Mouse (Mus musculus) kidney, adult 18-20 months (tissue): ENCODE results near the gene Cpt1a.
A peak's percentile ranks its signal among the peaks of the same experiment; 100 is the strongest.

ENCODE experiments used
- DNase-seq: peaks from one replicate; pipeline ENCODE4 v3.0.0; 2021

Cpt1a gene

DNA sequence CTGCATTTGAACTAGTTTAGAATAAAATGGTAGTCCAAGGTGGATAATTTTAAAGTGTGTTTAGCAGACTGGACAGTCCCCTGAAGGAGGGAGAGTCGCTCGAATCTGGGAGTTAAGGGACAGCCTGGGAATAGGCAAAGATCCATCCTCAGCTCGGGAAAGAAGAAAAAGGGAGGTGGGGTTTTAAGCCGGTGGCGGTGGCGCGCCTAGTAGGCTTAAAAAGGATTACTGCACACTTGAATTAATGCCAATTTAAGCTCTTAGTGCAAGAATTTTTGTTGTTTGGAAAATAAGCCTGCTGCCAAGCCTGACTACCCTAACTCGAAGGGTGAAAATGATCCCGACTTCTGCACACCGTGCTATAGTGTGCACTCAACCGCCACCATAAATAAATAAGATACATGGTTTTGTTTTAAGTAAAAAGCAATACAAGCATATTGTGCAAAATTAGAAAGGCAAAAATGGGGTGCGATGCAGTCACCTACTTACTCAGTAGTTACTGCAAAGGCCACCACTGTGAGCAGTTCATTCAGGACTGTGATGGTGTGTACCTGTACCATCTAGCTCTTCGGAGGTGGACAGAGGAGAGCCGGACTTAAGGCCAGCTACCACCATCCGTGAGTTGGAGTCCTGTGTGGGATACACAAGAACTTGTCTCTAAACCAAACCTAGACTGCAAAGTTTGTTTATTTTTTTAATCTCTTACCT, 3.8 kb downstream of the Cpt1a start:
- no peak for DNase-seq

- DNase-seq = peak; percentile 82
Observed at GRCm38 (mm10) chr19:3326479-3327047, 4.4 kb downstream of the Cpt1a start.

- peak; percentile 74 for DNase-seq
Observed at GRCm38 (mm10) chr19:3333247-3333646, 11.1 kb downstream of the Cpt1a start.

DNA sequence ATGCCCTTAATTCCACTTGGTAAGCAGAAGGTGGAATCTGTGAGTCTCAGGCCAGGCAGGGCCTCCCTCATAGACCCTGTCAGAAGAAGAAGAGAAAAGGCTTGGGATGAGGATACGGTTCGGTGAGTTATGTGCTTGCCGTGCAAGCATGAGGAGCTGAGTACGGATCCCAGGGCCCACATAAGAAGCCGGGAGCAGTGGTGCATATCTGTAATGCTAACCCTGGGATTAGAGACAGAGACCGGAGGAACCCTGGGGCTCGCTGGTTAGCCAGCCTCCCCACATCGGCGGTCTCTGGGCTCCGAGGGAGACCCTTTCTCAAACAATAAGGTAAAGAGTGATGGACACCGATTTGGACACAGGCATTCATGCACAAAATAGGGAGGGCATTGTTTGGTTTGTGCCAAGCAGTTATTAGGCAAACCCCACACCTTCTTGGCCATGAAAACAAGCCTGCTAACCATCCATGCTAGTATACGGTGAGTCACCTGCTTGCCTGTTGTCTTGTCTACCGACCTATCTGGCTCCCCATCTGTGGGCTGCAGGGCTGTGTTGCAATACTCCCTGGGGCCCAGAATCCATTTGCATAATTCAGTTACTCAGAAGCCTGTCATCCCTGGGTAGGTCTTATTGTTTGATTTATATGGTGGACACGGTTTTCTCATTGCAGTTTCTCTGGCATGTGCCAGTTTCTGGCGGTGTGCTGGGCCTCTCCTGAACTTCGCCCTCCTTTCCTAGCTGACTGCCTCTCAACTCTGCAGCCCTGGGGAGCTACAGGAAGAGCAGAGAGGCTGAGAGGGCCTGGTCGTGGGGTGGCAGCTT, 11.8 kb downstream of the Cpt1a start:
- peak; percentile 66 for DNase-seq

DNA sequence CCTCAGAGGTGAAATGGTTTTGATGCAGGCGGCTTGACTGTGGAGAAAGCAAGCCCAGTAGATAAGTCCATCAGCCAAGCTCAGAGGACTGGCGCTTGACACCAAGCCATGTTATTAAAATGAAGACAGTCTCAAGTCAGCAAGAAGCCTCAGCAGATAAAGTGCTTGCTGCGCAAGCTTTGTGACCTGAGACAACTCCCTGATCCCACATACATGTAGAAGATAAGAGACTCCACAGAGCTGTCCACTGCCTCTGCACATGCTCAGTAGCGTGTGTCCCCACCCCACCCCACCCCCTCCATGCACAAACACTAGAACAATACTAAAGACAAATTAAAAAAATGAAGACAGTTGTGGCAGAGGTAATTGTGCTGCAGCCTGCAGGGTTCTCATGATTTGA, 12.4 kb downstream of the Cpt1a start:
- no peak for DNase-seq

DNA sequence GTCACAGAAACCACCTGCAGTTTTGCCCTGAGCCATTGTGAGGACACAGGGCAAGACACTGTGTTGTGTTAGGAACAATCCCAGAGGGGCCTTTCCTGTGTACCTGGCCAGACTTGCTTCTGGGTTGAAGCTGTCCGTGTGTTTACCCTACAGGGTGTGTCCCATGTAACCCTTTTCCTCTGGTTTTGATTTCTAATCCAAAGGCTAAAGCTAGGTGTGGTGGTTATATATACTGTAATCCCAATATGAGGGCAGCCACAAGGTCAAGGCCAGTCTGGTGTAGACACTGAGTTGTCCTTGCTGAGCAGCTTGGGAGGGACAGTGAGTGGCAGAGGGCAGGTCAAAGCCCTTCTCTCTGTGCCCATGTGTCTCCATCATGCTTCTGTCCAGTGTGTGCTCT, 13.8 kb downstream of the Cpt1a start:
- DNase-seq = no peak

DNA sequence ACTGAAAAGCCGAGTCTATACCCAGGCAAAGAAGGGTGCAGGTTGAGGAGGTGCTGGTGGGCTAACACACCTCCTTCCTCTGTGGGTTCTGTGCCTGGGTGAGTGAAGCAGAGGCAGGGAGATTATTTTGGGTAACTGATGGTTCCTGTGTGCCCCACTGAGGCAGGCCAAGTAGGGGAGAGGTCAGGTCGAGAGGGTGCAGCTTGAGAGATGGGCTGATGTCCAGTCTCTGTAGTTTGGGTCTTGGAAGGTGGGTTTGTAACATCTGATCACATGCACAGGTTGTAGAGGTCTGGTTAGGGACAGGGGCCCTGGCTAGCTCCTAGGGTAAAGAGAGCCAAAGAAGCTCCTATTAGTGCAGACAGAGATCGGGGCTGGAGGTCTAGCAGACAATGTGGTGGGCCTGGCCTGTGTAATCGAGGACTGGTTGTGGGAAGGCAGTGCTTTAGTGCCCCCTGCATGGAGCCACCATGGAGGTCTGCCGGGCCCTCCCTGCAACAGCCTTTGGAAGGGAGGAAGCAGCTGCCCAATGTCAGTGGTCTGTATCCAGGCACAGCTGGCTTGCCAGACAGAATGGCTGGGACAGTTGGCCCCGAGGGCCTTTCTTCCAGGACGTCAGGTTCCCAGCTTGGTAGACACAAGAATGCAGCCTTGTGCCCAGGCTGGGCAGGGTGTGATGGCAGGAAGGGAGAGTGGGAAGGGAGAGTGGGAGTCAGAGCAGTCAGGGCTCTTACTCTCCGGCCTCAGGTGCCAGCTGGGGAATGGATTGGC, 14.5 kb downstream of the Cpt1a start:
- no peak for DNase-seq

DNA sequence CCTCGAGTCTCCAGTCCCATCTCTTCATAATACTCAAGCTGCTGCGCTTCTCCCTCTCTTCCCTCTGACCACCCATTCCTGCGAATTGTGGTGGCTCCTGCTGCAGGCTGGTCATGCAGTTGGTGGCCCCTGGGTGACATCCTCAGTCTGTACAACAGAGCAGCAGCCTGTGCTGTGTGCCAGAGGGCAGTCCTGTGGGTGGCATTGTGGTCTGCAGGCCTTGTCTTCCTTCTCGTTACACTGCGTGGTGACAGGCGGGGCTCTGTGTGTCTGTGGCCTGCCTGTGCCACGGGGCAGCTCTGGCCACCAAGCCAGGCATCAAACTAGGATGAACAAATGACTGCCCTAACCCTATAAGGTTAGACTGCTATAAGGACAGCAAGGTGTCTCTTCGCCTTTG, 17.1 kb downstream of the Cpt1a start:
- no peak for DNase-seq

DNA sequence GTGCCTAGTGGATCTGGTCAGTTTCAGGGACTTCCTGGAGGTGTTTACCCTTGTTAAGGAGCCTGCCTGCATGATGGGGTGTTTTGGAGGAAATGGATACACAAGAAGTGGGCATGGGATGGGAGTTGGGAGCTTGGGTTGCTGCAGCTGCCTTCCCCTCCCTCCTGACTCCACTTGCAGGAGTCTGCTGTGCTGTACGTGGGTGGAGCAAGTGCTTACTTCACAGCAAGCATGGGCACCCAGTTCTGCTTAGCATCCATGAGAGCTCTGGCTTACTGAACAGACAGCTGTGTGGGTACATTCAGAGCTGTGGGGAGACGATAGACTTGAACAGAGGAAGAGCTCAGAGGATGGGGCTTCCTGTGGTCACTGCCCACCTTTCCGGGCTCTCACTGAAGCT, 18.9 kb downstream of the Cpt1a start:
- DNase-seq = no peak

- DNase-seq = no peak
Observed at GRCm38 (mm10) chr19:3343929-3344328, 21.8 kb downstream of the Cpt1a start.

DNA sequence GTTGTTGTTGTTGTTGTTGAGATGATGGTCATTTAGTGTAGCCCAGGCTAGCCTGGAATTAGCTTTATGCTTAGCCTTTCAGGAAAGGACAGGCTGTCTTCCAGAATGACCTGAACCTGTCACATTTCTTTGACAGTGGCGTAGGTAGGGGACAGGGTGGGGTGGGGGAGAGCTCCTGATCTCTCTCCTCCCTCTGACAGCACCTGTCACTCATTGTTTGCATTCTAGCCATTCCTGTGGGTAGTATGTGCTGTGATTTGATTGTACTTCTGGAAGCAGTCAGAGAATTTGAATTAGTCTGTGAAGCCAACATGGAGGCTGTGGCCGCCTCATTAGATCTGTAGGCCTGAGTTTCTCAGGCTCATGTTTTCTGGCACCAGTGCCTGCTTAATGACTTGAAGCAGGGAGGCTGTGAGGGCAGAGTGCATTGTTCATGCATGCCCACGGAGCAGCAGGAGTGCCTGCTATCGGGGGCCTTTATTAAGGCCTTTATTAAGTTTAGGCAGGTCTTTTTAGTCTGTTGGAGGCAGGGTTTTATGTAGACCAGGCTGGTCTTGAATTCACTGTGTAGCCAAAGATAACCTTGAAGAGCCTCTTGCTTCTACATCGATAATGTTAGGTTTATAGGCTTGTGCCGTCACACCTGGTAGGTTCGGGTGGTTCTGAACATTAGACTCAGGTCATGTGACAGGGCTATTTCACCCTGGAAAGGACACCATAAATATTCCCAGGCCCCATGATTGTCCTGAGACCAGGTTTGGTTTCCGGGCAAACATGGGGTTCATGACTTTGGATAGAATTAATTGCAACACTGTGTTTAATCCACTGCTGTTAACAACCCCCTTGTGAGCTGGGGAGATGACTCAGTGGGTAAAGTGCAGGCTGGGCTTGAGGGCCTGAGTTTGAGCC, 22.8 kb downstream of the Cpt1a start:
- DNase-seq = peak; percentile 60

GRCm38 (mm10) chr19:3347784-3348183, 25.6 kb downstream of the Cpt1a start:
- no peak for DNase-seq

GRCm38 (mm10) chr19:3353415-3354111, 31.4 kb downstream of the Cpt1a start:
- peak; percentile 84 for DNase-seq

DNA sequence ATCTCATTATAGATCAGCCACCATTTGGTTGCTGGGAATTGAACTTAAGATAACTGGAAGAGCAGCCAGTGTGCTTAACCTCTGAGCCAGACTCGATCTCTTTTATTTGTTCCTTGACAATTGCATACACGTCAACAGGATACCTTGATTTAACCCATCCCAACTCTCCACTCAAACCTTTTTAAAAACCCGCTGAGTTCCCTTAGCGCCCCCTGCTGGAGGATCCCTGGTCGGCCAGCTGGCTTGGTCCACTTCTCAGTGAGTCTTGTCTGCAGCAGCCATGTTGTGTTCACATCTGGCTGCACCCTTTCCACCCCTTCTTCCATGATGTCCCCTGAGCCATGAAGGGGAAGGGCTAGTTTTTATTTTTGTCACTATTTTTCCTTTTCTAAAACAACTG, 33.0 kb downstream of the Cpt1a start:
- peak; percentile 51 for DNase-seq

DNA sequence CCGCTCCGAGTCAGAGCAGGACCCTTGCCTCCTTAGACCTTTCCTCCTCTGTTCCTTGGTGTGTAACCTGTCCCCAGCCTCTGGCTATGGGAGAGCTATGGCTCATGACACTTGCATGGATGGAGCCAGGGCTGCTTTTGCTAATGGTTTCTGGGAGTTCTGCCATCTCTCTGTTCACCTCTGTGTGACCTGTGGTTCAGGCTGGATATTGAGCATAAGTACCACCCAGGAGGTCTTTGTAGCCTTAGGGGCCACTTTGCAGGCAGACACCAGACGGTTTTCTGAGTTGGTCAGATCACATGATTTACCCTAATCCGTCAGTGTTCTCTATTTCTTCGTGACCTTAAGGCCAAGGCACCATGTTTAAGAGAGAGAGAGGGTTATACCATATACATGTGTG, 34.4 kb downstream of the Cpt1a start:
- DNase-seq = peak; percentile 49

DNA sequence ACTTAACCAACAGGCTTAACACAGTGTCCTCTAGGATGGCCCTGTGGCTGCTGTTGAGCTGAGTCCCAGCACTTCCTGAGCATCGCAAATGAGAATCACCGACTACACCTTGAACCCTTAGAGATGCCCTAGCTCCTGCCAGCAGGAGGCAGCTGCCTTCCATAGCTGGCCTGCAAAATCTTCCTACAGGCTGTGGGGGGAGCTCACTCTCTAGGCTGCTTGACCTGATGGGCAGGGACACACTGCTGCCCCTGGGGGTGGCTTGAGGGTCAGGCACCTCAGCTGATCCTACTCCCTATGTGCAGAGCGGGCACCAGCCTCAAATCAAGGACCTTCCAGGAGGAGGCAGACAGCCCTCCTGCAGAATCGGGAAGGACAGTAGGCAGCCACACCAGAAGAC, 35.5 kb downstream of the Cpt1a start:
- no peak for DNase-seq

DNA sequence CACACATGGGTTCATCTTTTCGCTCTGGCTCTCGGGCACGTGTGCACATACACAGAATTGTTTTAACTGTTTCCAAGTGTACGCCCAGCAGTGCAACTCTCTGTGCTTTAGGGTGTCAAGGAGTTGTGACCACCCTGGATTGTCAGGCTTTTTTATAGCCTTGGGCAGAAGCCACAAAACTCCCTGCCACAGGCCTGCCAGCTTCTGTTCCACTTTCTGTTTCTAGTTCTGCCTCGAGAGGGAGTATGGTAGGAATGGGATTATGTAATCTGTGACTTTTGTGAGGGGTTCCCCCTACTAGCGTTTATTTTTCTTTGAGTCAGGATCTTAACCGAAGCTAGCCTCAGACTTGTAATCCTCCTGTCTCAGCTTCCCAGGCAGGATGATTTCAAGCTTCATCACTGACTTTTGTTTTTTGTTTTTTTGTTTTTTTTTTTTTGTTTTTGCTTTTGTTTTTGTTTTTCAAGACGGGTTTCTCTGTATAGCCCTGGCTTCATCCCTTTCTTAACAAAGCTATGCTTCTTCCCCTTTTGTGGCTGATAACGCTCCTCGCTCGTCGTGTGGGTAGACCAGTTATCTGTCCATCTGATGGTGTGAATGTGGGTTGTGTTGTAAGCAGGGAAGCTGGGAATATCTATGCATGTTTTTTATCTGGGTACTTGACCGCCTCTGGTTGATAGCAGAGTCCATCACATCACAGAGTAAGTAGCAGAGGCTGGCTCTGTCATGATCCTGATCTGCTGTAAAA, 37.9 kb downstream of the Cpt1a start:
- DNase-seq = no peak

GRCm38 (mm10) chr19:3363510-3363909, 41.4 kb downstream of the Cpt1a start:
- DNase-seq = no peak

DNA sequence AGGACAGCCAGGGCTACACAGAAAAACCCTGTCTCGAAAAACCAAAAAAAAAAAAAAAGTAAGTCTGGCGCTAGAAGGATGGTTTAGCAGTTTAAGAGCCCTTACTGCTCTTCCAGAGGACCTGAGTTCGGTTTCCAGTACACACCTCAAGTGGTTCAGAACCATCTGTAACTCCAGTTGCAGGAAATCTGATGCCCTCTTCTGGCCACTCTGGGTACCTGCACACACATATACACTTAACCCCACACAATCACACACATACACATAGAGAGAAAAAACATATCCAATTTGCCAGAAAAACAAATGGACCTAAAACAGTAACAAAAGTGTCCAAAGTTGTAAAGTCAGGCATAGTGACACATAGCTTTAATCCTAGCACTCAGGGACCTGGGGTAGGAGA, 43.0 kb downstream of the Cpt1a start:
- no peak for DNase-seq

GRCm38 (mm10) chr19:3368276-3368675, 46.1 kb downstream of the Cpt1a start:
- no peak for DNase-seq

GRCm38 (mm10) chr19:3373380-3373779, 51.2 kb downstream of the Cpt1a start:
- peak; percentile 45 for DNase-seq
